Mouse (Mus musculus) lung, adult 18-20 months (tissue): ENCODE data around the gene Ankrd50.
A peak's percentile ranks its signal among the peaks of the same experiment; 100 is the strongest.

Source experiments
- DNase-seq, 2 experiments: peaks; one replicate each; pipeline ENCODE4 v3.0.0; 2022; ENCODE audit warnings: mixed read lengths in 2 of 2

Ankrd50 gene

DNA sequence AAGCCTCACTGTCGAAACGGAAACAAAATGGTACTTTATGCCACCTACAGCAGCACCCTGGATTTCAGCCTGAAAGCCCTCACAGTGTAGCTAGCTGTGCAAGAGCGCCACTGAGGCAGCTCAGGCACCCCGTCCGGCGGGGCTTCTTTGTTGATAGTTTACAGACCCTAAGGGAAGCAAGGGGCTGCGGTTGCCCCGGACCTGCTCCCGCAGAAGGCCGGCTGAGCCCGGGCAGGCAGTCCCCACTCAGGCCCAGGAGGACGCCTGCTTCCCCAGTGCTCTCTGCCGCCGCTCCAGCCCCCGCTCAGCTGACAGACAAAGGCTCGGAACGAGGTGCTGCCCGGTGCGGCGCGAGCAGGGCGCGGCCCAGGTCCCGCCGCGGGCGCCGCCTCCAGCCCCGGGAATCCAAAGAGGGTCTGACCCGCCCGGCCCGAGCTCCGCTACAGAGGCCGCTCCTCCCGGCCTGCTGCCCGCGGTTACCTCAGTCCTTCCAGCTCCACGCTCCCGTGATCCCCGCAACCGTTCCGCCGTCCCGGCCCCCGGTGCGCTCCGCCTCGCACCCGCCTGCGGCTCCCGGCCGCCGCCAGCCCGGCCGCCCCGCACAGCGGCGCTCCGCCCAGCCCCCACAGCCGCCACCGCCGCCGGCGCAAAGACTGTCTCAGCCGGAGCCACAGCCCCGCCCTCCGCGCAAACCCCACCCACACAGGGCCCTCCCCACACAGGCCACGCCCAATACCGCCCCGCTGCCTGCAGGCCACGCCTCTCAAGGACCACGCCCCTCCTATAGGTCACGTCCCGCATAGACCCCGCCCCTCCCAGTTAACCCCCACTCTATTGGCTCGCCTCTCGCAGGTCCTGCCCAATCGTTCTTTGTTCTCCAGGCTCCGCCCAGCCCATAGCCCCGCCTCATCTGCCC lies at the start of gene Ankrd50:
Gene Ankrd50 (minus strand): TSS at position 654 of the 916 bp plus-strand sequence.
- peak; percentile 98 to 99 for DNase-seq

DNA sequence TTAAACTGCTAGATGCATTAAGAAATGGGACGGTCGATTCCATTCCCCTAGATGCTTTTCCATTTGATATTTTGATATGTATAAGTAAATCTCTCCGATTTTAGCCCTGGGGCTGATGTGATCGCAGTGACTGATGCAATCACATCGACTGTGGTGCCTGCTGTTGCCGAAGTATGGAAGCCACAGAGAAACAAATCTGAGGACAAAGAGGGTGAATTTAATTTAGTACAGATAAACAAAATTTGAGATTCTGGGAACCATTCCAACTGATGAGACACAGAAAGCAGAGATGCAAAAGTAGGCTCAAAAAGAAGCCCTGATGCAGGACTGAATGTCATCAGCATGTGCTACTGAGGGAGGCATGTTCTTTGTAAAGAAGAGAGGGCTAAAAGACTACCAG lies 49.6 kb upstream of the Ankrd50 start:
- no peak for DNase-seq

DNA sequence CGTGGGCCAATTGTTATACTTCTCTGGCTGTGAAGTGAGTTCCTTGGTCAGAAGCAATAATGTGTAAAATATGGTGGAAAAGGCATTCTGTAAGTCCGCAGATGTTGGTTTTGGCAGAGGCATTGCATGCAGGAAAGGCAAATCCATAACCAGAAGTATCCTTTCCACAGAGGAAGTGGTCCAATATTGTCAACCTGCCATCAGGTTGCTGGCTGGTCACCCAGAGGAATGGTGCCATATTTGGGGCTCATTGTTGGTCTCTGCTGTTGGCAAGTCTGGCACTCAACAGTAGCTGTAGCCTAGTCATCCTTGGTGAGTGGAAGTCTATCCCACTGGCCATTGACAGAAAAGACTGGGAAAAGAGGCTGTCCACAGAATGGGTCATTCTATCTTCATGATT lies 35.8 kb upstream of the Ankrd50 start:
- no peak for DNase-seq

DNA sequence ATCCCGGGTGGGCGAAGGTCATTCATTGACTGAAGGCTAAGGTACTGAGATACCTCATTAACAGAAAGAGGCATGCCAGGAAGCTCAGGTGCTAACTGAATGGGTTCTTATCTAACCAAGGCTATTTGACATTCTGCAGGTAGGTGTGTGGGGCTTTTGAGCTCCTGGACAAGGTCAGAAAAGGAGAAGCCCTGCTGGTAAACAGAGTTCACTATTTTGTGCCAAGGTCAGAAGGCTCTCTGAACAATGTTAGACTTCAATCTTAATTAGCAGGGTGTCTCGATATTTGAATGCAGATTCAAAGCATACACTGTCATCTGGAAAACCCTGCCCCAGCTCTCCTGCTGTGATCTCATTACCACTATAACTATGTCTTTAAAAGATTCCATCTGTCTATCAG lies 35.3 kb upstream of the Ankrd50 start:
- DNase-seq = no peak

DNA sequence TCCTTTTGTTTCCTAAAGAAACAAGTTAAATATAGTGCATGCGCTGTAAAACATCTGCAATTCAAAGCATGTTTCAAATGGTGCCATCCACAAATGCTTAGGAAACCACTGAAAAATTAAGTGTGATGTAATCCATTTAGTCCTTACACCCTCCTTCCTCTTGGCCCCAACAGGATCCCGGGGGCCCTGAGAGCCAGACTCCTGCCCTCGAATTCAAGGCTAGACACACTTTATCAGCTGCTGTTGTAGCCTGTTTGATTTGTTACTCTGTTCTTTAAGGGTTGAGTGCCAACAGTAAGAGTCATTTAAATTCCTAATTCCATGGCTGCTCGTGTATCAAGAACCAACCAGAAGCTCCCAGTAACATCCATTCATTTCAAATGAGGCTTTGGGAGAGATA lies 19.0 kb upstream of the Ankrd50 start:
- no peak for DNase-seq

DNA sequence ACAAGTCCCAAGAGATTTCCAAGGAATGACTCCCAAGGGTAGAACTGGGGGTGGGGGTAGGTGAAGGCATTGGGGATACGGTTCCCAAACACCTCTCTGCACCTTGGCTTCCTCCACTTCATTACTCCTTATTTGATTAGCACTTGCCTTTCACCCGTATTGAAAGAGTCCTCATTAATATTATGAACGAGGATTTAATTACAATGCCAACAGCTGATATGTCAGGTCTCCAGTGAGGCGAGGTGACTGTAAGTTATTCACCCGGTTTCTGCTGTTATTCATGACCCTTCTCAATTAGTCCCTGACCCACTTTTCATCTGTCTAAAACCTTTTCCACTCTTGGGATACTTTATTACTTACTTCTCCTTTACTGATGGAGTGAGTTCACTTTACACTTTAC lies 17.5 kb upstream of the Ankrd50 start:
- no peak for DNase-seq

DNA sequence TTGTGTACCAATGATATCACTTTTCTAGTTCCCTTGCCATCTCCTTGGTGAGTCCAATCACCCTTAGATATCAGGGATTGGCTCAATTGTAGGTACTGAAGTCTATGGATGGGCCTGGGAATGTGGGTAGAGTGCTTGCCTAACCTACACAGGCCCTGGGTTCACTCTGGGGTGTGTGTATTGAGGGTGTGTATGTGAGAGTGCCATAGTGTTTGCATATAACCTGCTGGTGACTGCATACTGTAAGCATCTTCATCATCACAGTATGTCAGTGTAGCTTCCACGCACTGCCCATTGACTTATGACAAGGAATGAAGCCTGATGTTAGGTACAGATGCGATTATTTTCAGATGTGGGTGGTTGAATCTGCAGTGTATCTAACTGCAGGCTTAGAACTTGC lies 17.1 kb upstream of the Ankrd50 start:
- DNase-seq = no peak

DNA sequence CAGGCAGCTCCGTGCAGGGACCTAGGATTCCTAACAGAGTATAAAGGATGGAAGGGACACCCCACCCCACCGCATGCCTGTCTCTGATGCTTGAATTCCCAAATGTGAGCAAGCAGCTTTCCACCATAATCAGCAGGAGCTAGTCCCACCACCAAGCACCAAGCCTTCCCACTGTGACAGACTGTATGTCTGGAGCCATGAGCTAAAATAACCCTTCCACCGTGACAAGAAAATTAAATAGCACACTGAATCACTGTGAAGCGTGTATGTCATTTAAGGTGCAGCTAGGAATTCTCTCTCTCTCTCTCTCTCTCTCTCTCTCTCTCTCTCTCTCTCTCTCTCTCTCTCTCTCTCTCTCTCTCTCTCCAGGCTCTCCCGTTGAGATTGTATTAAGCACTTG lies 16.7 kb upstream of the Ankrd50 start:
- no peak for DNase-seq

DNA sequence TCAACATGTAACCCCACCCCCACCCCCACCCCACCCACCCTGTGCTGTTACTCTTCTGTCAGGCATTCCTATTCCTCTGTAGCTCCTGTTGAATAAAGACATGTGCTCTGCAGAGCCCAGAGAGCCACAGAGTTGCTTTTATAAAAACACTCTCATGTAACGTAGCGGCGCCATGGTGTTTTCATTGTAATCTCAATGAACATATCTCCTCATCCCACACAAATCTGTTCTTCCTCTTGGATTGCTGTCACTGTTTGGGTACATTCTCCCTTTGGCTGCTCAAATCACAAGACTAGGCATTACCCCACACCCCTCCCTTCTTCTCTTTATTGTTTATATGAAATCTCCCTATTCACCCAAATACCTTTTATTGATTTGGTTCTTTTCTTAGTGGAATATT lies 13.9 kb upstream of the Ankrd50 start:
- DNase-seq = no peak

DNA sequence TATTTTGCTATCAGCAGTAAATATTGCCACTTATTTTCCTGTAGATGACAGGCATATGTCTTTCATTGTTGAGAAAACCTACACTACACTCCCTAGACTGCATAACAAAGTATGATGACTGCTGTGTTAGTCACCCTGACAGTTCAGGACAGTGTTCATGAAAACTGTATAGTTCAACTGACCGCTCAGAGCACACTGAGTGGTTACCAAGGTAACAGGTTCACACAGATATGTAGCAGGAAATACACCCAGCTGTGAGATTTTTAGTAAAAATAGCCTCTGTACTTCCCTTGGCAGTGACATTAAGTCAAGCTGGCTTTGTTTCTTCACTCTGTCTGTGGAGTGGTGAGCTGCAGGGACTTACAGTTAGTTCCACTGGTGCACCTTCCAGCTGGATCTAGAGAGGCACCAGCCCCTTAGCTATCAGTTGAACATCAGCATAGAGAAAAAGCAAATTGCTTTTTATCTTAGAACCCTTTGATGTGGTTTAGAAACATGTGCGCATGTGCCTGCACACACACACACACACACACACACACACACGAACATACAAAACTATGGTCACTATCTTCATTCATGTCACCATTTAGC lies 12.2 kb upstream of the Ankrd50 start:
- no peak for DNase-seq

DNA sequence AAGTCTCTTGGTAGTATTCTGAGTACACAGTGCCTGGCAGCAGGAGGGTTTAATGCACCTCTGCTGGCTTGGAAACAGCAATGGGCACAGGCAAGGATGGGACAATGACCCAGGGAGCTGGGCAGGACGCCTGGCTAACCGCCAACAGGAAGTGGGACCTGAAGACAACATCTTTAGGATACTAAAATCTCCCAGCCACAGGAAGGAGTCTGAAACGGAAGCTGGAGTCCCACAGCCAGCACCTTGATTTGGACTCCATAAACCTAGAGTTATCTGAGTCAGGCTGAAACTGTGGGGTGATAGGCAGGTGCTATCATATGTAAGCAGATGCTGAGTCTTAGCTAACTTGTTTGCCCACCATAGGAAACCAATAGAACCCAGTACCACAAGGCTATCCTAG lies 7.1 kb upstream of the Ankrd50 start:
- DNase-seq = no peak

DNA sequence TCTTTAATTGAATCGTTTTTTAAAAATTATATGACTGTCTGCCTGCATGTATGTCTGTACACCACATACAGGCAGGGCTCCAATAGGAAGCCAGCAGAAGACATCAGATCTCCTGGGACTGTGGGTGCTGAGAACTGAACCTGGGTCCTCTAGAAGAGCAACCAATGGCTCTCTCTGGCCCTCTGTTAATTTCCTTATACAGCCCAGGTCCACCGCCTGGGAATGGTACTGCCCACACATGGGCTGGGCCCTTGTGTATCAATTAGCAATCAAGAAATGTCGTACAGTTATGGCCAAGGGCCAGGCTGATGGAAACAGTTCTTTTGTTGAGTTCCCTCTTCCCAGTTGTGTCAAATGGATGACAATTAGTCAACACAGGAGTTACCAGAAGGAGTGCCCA lies 6.6 kb upstream of the Ankrd50 start:
- DNase-seq = no peak

DNA sequence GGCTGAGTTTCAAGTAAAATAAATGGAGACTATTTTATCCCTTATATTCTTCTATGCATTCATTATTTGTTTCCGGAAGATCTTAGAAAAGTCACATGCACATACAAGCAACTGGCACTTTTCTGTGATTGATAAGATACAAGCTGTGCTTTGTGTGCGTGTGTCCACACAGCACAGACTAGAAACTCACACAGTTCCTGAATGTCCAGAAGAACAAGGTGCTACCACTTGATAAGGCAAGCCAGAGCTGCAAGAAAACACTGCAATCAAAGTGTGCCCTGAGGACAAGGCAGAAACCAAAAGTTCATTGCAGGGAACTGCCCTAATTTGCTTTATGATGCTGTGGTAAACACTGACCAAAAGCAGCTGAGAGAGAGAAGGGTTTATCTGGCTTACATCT lies 6.1 kb upstream of the Ankrd50 start:
- DNase-seq = no peak

DNA sequence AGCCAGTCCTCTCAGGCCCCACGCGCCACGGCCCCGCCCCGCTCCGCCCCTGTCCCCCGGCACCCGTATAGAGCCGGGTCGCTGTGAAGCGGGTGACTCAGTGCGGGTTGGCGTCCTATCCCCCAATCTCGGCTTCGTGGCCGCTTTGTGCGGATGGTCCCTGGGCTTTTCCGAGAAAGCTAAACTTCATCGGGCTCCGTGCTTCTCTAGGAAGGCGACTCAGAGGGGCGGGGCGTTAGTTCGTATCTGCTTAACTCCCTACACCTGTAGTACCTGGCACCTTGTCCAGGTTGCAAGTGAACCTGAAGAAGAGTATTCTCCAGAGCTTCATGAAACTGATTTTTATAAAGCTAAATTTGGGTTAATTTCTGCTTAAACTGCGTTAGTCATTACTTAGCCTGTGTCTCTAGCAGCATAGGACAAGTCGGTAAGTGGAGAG lies 482 bp upstream of the Ankrd50 start:
- no peak for DNase-seq

DNA sequence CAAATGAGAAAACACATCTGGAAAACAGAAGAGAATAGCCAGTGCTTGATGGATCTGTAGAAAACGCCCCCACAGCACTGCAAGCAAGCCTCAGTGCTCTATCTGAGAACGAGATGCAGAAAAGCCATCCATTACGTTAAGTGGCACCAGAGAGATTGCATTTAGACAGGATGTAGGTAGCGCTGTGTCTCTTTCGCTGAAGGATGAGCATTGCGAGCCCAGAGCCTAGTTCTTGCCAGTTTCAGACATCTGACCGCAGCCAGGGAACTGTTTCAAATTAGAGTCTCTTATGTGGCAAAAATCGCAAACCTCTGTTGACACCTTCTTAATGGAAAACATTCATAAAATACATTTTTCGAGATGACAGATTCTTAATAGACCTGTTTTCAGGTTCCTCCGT lies 1.1 kb downstream of the Ankrd50 start:
- no peak for DNase-seq

DNA sequence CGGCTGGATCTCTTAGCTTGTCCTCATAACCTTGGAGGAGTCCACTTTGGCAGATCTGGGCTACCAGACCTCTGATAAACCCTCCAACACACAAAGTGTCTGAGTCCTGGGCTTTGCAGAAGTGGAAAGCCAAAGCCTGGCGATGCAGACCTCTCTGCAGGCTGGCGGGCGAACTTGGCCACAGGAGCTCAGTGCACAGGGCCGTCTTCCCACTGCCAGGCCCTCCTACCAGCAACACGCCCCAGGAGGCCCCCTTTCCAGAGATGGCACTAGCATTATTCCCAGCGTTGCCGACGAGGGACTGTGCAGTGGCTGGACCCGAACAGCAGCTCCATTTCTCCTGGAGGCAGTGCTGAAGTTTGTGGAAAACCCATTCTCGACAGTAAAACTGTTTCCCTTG lies 1.9 kb downstream of the Ankrd50 start:
- no peak for DNase-seq

DNA sequence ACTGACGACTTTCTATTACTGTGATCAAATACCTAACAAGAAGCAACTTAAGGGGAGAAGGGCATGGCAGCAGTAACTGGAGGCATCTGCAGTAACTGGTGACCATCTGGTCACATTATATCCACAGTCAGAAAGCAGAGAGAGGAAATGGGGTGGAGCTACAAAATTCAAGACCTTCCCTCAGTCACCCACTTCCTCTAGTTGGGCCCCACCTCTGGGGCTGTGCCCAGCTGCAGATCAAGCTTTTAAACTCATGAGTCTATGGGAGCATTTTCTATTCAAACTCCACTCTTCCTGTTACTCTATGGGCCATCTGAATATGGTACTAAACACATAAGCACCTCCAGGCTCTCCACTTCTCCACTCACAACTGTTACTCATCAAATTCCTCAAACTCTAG lies 3.5 kb downstream of the Ankrd50 start:
- no peak for DNase-seq

DNA sequence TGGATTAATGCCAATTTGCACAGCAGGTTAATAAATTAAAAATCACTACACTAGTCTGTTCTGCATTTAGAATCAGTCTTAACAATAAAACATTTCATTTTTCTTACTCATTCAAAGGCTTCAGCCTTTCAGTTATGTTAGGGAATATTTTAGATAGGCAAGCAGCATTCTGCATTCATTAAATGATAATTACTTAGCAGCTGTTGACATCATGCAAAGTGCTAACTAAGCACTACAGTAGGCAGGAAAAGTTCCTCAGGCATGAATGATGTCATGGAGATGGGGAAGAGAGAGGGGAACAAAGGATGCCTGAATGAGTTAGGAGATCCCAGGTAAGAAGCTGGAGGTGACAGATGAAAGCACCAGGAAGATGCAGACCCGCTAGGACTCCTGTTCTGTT lies 6.7 kb downstream of the Ankrd50 start:
- no peak for DNase-seq

DNA sequence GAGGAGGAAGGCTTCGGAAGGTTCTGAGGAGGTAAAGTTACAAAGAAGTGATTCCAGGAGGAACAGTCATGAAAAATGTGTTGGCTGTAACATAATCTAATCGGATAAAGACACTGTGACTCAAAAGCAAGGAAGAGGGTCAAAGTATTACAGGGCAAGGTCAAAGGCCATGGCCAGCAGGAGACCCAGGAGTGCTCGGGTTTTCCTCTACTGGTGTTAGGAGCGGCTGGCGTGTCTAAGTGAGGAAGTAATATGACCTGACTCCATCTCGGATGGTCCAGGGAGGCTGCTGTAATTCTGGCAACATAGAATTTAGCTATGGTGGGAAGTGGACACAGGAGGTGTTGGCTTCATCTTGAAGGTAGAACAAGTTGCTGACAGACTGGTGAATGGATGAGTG lies 9.1 kb downstream of the Ankrd50 start:
- no peak for DNase-seq

DNA sequence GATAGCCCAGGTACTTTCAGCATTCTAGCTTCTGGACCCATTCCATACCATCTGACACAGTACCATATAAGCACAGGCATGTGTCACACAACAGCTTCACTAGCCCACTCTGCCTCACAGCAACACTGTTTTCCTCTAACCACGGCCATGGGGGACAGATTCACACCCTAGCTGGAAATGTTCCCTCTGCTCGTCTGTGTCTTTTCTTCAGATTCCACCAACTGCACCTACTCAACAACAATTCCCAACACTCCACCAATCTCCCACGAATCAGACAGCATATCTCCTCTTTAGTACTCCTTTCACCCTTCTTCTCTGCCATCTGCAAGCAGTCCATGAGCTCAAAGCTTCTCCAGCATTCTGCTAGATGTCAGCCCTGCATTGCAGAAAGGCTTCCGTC lies 11.5 kb downstream of the Ankrd50 start:
- no peak for DNase-seq

DNA sequence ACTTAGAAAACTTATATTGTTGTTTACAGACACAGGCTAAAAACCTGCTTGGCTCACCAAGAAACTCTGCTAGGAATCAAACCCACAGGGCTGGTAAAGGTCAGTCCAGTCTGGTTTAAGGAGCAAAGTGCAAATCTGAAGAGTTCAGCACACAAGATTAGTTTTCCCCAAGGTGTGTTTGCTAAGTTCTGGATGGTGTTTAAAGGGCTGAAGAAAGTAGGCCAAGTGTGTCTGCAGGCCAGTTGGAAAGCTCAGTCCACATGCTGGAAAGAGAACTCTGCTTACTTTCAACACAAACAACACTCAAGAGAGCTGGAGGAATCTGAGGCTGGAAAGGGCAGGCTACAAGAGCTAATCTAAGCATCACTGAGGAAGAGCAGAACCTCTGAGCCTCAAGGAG lies 13.1 kb downstream of the Ankrd50 start:
- peak; percentile 29 to 50 for DNase-seq

DNA sequence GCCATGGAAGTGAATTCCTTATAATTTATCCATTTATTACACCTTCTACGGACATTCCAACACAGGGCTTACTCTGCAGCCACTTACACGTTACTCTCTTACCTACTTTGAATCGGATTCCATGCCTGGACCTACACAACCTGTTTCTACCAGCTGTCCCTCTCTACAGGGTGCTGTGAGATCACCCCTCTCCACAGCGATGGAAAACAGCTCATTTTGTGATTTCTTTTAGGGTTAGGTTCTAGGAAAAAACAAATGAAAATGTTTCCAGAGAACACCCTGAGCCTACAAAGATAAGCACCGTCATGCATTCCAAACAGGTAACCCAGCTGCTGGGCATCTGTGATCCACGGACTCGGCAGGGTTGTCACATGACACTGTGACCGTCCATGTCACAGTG lies 16.5 kb downstream of the Ankrd50 start:
- DNase-seq = no peak

DNA sequence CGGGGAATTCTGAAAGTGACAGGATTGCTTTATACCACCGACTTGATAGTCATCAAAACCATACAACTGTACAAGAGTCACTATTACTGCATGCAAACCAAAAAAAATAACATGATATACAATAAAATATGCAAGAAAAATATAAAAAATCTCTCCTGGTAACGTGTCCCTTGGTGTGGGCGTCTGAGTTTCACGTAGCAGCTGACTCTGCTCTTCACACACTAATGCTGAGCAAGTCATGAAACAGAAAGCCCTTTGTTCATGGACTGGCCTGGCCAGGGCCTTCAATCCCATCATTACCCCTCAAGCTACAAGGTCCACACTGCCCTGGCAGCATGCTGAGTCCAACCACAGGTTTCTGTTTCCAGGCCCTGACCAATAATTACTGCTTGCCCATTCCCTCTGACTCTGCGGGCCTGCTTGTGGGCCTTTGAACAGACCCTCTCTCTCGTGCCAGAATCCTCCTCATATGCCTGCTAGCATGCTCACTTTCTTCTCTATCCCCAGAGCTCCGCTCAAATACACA lies 17.7 kb downstream of the Ankrd50 start:
- no peak for DNase-seq

DNA sequence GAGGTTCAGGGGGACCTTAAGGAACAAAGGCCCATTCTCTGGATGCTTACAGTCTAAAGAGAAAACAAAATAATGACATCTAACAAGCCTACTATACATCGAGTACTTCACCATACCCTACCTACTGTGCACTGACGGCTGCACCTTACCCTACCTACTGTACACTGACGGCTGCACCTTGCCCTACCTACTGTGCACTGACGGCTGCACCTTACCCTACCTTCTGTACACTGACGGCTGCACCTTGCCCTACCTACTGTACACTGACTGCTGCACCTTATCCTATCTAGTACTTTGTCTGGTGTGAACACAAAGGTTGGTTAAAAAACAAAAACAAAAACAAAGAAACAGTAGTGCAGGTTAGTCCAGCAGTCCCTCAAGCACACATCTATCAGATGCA lies 18.5 kb downstream of the Ankrd50 start:
- DNase-seq = no peak
